Mouse (Mus musculus) layer of hippocampus, adult 2 months (tissue): ENCODE results near the gene Magi2. TPM values are rescaled to one million over a fixed set of nuclear protein-coding genes. Genes with fewer than 3 reads are reported as not detected.

Experiments
- DNase-seq, 2 experiments: peaks; one replicate each; pipeline ENCODE4 v3.0.0; 2022; ENCODE audit warnings: low spot score in 2 of 2
- H3K27ac ChIP-seq: fragments of 200-600 bp; 2 replicates; pipeline ENCODE4 v1.8.1; 2022
- H3K4me3 ChIP-seq: fragments of 200-600 bp; 2 replicates; pipeline ENCODE4 v1.8.1; 2022; ENCODE audit warnings: mild to moderate bottlenecking
- CTCF ChIP-seq: fragments of 200-600 bp; conservative IDR thresholded peaks from 2 replicates; pipeline ENCODE4 v1.8.1; 2022; ENCODE audit warnings: antibody characterized with exemption, mild to moderate bottlenecking, moderate library complexity
- total RNA-seq, 2 experiments: library from RNA; stranded (reverse); gene quantifications; 2 replicates each; pipeline ENCODE4 v1.2.3; 2021

Gene Magi2
- total RNA-seq, 2 experiments from 2014 or later = 133 to 150 TPM

GRCm38 (mm10) chr5:20285080-20285840, 1058.4 kb downstream of the Magi2 start:
- Histone ChIP-seq H3K4me3 (no peak overlapping the region), H3K27ac (peak overlapping the region; percentile 73)
- no peak for TF ChIP-seq CTCF
- no peak for DNase-seq

GRCm38 (mm10) chr5:20294521-20294920, 1067.7 kb downstream of the Magi2 start:
- Histone ChIP-seq H3K27ac (no peak overlapping the region), H3K4me3 (no peak overlapping the region)
- no peak for TF ChIP-seq CTCF
- DNase-seq = no peak

DNA sequence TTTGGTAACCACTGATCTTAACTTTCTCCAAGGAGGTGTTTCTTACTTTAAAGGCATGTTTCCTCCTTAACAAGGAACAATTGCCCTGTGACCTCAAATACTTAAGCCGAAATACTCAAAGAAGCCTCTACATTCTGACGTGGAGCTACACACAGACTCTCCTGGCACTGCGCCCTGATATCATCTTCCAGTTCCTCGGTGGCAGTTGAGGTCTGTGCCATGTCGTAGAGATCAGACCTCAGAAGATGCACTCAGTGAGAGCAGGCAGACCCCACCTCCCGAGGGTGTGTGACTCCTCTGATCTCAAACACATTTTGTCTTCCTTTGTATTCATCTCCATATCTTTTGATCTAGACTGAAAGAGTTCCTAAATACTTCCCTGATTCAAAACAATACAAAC, 1073.0 kb downstream of the Magi2 start:
- no peak for DNase-seq
- H3K27ac ChIP-seq = no peak overlapping the region
- no peak overlapping the region for H3K4me3 ChIP-seq
- TF ChIP-seq CTCF = no peak

GRCm38 (mm10) chr5:20303056-20303965, 1076.5 kb downstream of the Magi2 start:
- peak in 1 of 2 experiments; percentile 24 for DNase-seq
- peak overlapping the region; percentile 83 for H3K27ac ChIP-seq
- H3K4me3 ChIP-seq = no peak overlapping the region
- TF ChIP-seq CTCF = no peak

DNA sequence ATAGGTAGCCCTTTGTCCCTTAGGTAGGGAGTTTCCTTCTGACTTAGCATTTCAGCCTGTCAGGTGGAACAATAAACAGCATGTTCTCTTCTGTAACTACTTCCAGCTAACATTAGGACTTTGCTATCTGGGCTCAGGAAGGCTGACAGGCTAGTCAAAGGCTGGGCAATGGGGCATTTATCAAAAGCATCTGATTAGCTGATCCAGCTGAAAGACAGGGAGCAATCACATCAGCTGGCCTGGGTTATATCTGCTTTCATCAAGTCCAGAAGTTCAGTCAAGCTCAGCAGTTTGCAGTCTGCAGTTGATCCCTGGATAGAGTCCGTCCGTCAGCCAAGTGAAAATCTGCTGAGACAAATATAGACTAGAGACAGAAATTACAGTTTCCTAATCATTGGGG, 1094.1 kb downstream of the Magi2 start:
- H3K27ac ChIP-seq = no peak overlapping the region
- no peak for DNase-seq
- no peak for TF ChIP-seq CTCF
- no peak overlapping the region for H3K4me3 ChIP-seq

DNA sequence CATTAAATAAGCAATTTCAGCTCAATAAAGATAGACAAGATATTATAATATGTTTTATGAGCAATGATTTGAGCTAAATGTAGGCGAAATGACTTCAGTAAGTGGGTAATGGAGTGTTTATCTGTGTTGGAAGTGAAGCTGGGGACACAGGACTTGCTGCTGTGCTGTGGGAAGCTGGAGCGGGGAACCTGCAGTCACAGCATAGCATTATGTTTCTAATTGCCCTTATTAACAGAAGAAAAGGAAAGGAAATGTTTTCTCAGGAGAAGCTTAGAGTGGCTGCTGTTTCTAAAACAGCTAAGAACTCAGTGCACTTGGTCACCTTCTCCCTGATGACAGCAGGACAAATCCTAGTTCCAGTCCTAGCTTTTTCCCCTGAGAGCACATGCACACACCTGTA, 1098.5 kb downstream of the Magi2 start:
- DNase-seq = no peak
- TF ChIP-seq CTCF = no peak
- peak overlapping the region; percentile 21; the same call in 1 of the 2 replicates for H3K27ac ChIP-seq
- H3K4me3 ChIP-seq = no peak overlapping the region

GRCm38 (mm10) chr5:20328901-20329300, 1102.1 kb downstream of the Magi2 start:
- Histone ChIP-seq H3K27ac (peak overlapping the region; percentile 12; the same call in 1 of the 2 replicates), H3K4me3 (no peak overlapping the region)
- DNase-seq = no peak
- TF ChIP-seq CTCF = no peak

GRCm38 (mm10) chr5:20330025-20330424, 1103.2 kb downstream of the Magi2 start:
- no peak for DNase-seq
- H3K27ac ChIP-seq = peak overlapping the region; percentile 82
- no peak for TF ChIP-seq CTCF
- H3K4me3 ChIP-seq = no peak overlapping the region

- TF ChIP-seq CTCF = no peak
- DNase-seq = no peak
- H3K4me3 ChIP-seq = no peak overlapping the region
- peak overlapping the region; percentile 28; the same call in 1 of the 2 replicates for H3K27ac ChIP-seq
These were observed 1105.7 kb downstream of the Magi2 start for GRCm38 (mm10) chr5:20332574-20332973.

GRCm38 (mm10) chr5:20334549-20334948, 1107.7 kb downstream of the Magi2 start:
- no peak overlapping the region for H3K4me3 ChIP-seq
- H3K27ac ChIP-seq = peak overlapping the region; percentile 47; the same call in 1 of the 2 replicates
- no peak for DNase-seq
- no peak for TF ChIP-seq CTCF

- no peak overlapping the region for H3K27ac ChIP-seq
- no peak overlapping the region for H3K4me3 ChIP-seq
- no peak for TF ChIP-seq CTCF
- no peak for DNase-seq
These were observed 1126.1 kb downstream of the Magi2 start for GRCm38 (mm10) chr5:20352941-20353340.

DNA sequence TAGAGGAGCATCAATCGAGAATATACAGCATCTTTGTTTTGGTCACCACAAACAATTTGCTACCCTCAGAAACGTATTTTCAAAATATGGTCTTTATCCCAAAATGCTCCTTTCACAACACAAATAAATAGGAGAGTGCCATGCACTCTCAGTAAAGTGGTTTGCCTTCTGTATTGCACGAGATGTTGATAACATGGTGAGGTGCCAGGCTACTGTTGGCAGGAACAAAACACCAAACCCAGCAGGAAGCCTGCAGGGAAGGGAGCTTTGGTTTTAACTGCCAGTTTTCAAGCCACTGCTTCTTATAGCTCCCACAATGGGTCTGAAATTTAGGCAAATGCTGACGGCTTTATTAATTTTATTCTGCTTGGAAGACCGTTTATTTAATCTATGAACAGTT, 1131.6 kb downstream of the Magi2 start:
- peak; percentile 20 to 36 for DNase-seq
- H3K4me3 ChIP-seq = no peak overlapping the region
- peak overlapping the region; percentile 49 for H3K27ac ChIP-seq
- TF ChIP-seq CTCF = no peak

DNA sequence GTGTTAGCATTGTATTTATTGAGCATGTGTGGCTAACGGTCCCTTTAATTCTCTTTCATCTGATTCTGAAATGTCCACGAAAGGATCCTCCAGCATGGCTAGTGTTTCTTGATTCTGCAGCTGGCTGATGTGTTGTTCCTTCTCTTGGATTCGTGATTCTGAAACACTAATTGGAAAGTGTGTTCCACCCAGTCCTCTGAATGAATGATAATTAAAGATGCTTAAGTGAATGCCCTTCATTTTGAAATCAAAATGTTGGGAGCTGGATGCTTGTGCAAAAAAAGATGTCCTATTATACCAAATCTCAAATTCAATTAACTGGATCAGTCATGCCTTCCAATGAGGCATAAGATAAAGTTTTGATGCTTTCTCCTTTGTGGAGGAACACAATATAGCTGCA, 1132.2 kb downstream of the Magi2 start:
- H3K4me3 ChIP-seq = no peak overlapping the region
- TF ChIP-seq CTCF = no peak
- peak overlapping the region; percentile 49 for H3K27ac ChIP-seq
- DNase-seq = no peak
